Mouse (Mus musculus): ENCODE measurements at regions not wholly inside any gene's neighbourhood (a gene's known extent, or its start where the extent isn't known, plus 50 kb on each side); places are given as distances from the start of the nearest gene placed in this dataset.

- DNase-seq: no peak
These were observed 134.6 kb downstream of the Sh2d4b start for GRCm38 (mm10) chr14:40758441-40758840.

- DNase-seq: no peak
These were observed 152.5 kb downstream of the Sh2d4b start for GRCm38 (mm10) chr14:40740541-40740940.

GRCm38 (mm10) chr14:40731861-40732260, 161.2 kb downstream of the Sh2d4b start:
- peak; percentile 50 for DNase-seq

GRCm38 (mm10) chr14:40708981-40709531, 184.0 kb downstream of the Sh2d4b start:
- DNase-seq: no peak

GRCm38 (mm10) chr14:40707419-40707818, 185.6 kb downstream of the Sh2d4b start:
- DNase-seq: no peak

- peak; percentile 0 for DNase-seq
These were observed 189.6 kb downstream of the Sh2d4b start for GRCm38 (mm10) chr14:40703451-40703850.

- DNase-seq: no peak
These were observed 211.4 kb downstream of the Sh2d4b start for GRCm38 (mm10) chr14:40681711-40682110.

- DNase-seq: no peak
These were observed 239.5 kb downstream of the Sh2d4b start for GRCm38 (mm10) chr14:40653558-40653957.

Data from lung, postnatal 14 days (tissue).